Mouse (Mus musculus): ENCODE results near the gene Zscan22.
"Not testable (repeated sequence)": the region's sequence is repeated elsewhere in the genome, so short reads cannot be mapped to it uniquely, and the experiment has no call there.

The Zscan22 gene

GRCm38 (mm10) chr7:12927693-12928589, 30.3 kb downstream of the Zscan22 start:
- no peak for DNase-seq (ENCODE audit: low spot score in 2 of 2)

GRCm38 (mm10) chr7:12933615-12934140, 36.1 kb downstream of the Zscan22 start:
- no peak for DNase-seq (ENCODE audit: low spot score in 2 of 2)

GRCm38 (mm10) chr7:12934808-12935207, 37.2 kb downstream of the Zscan22 start:
- no peak for DNase-seq (ENCODE audit: low spot score in 2 of 2)

GRCm38 (mm10) chr7:12937254-12937803, 39.7 kb downstream of the Zscan22 start:
- DNase-seq (ENCODE audit: low spot score in 2 of 2), result not testable (repeated sequence)

- DNase-seq (ENCODE audit: low spot score in 2 of 2), result no peak
Measured at GRCm38 (mm10) chr7:12940599-12940998, 43.0 kb downstream of the Zscan22 start.

DNA sequence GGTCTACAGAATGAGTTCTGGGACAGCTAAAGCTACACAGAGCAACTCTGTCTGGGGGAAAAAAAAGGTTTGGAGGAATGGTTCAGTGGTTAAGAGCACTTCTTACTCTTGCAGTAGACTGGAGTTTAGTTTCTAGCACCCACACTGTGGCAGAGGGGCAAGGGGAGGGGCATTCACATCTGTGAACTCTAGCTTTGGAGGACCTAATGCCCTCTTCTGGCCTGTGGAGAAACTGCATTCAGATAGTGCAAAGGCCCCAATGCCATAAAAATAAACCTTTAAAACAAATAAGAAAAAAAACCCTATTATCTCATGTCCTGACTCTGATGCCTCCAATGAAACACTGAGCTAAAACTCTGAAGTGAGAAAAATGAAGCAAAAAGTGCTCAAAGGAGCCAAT, 45.9 kb downstream of the Zscan22 start:
- no peak for DNase-seq (ENCODE audit: low spot score in 2 of 2)

DNA sequence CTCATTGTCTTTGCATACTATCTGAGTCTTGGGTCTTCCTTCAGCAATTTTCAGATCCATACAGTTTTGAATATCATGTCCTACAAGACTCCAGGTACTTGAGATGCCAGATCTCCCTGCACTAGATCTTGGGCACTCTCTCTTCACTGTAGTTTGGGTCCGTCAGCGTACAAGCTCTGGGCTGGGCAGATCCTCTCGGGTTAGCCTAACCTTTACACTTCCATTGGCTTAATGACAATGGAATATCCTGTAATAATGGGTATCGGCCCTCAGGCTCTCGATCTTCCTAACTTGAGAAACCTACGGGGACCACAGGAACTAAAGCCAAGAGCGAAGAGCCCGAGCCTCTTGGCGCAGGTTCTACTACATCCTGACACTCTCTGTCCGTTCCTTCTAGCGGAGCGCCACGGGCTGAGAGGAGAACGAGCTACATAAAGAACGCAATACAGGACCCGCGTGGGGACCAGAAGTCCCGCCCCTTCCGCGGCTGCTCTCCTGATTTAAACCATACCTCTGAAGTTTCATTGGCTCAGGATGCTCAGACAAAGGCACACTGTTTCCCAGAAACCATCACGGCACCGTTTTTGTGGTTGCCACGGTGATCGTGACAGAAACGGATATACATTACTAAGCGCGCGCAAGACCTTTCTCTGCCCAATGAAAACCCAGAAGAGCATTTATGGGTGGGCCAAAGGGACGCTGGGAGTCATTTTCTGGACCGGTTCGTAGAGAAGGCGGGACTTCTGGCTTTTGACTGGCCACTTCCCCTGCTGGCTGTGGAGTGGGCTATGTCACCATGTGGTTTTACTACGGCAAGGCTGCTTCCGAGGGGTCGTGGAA, 51.6 kb downstream of the Zscan22 start:
- peak; percentile 89 to 90 for DNase-seq (ENCODE audit: low spot score in 2 of 2)

DNA sequence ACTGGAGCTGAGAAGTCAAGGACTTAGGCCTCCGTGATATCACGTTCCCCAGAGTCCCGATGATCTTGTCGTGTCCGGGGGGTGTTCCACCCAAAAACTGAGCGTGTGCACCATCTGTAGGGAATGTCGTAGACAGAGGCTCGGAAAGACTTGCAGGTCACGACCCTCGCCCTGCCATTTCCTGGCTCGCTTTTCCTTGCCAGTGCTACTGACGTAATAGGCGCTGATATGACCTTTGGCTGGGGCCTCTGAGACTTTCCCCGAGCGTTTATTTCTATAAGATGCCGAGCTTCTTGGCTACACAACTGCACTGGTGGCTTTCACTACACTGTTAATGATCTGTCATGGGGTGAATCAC, 52.2 kb downstream of the Zscan22 start:
- DNase-seq (ENCODE audit: low spot score in 2 of 2), result no peak

DNA sequence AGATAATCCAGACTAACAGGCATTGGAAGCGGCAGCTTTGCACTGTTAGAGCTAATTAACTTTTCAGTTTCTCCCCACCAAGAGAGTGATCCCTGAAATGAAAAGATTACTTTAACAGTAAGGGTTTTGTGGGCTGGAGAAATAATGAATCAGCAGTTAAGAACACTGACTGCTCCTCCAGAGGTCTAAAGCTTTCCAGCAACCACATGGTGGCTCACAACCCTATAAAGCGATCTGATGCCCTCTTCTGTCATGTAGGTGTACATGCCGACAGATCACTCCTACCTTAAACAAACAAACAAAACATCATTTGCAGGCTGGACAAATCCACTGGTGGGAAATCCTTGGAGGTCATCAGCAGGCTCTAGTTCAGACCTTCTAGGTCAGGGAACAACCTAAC, 57.3 kb downstream of the Zscan22 start:
- no peak for DNase-seq (ENCODE audit: low spot score in 2 of 2)

DNA sequence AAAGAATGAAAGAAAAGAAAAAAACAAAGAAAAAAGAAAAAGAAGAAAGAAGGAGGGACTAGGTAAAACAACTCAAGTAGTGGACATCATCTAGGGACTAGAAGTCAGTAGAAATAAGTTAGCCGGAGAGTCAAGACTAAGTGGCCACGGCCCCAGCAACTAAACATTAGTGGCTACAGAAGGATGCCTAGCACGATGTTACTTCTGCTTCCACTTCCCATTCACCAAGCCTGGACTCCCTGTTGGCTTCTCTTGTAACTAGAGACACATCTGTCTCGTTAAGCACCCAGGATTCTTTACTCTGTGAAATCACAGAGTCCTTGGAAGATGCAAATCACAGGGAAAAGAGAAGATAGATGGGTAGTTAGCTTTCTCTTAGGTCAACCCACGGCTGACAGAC, 59.9 kb downstream of the Zscan22 start:
- DNase-seq (ENCODE audit: low spot score in 2 of 2), result no peak
